Mouse (Mus musculus): ENCODE data around the gene Tmem169. TPM values are rescaled to one million over a fixed set of nuclear protein-coding genes. Genes with fewer than 3 reads are reported as not detected.

Tmem169 gene
- polyA plus RNA-seq, 1 experiment from 2014 or later = 31.0 TPM

Other genes with a start within 250 kb of the Tmem169 start
- gene Mreg, start 72.1 kb upstream of the Tmem169 start, polyA plus RNA-seq (2016; fragmentation: Nextera tagmentation; extraction: Ambion mirVana) = 11.9 and 12.9 TPM in 2 replicates
- gene Pecr, start 55 bp upstream of the Tmem169 start, polyA plus RNA-seq (2016; fragmentation: Nextera tagmentation; extraction: Ambion mirVana) = 13.2 and 16.5 TPM in 2 replicates
- gene Xrcc5, start 23.1 kb downstream of the Tmem169 start, polyA plus RNA-seq (2016; fragmentation: Nextera tagmentation; extraction: Ambion mirVana) = 44.0 and 47.0 TPM in 2 replicates

All from hindbrain, embryonic 12.5 days (tissue).